Mouse (Mus musculus): ENCODE results near the gene Klk1b27. TPM values are rescaled to one million over a fixed set of nuclear protein-coding genes. Genes with fewer than 3 reads are reported as not detected.
"Not testable (repeated sequence)": the region's sequence is repeated elsewhere in the genome, so short reads cannot be mapped to it uniquely, and the experiment has no call there.

The Klk1b27 gene
- polyA plus RNA-seq (2011; ENCODE audit: insufficient read depth, insufficient read length, low replicate concordance, missing spikeins): not detected in 2 replicates

- H3K4me3 ChIP-seq (replicated peaks; ENCODE audit: control insufficient read depth, low read depth, low read length); H3K27ac ChIP-seq (ENCODE audit: control insufficient read depth, insufficient read depth, low read depth, low read length, poor library complexity); H3K4me1 ChIP-seq (ENCODE audit: control insufficient read depth, insufficient read depth, low read length): not testable (repeated sequence)
- WGBS: 61% methylated on average over 3 of the region's 3 CpGs
Observed at GRCm38 (mm10) chr7:44051990-44052389, at the start of gene Klk1b27. Gene Klk1b27 (plus strand): TSS chr7:44052290.

GRCm38 (mm10) chr7:44004847-44005246 lies 47.2 kb upstream of the Klk1b27 start:
- no peak for TF ChIP-seq CTCF (IDR thresholded peaks at IDR 0.05; ENCODE audit: control insufficient read depth, insufficient read depth, low read length)
- no peak for TF ChIP-seq POLR2A (IDR thresholded peaks at IDR 0.05; ENCODE audit: borderline replicate concordance, control insufficient read depth, low read depth, low read length)
- Histone ChIP-seq H3K4me1 (ENCODE audit: control insufficient read depth, insufficient read depth, low read length) (no peaks in the 10 kb centered on the region), H3K27ac (ENCODE audit: control insufficient read depth, insufficient read depth, low read depth, low read length, poor library complexity) (no peak overlapping the region), H3K4me3 (replicated peaks; ENCODE audit: control insufficient read depth, low read depth, low read length) (no peak overlapping the region)

GRCm38 (mm10) chr7:44011868-44012267 lies 40.2 kb upstream of the Klk1b27 start, which contains the start of gene Klk1b26:
Gene Klk1b26 (plus strand): TSS chr7:44012168.
- not testable (repeated sequence) for H3K4me3 ChIP-seq (replicated peaks; ENCODE audit: control insufficient read depth, low read depth, low read length); H3K4me1 ChIP-seq (ENCODE audit: control insufficient read depth, insufficient read depth, low read length); H3K27ac ChIP-seq (ENCODE audit: control insufficient read depth, insufficient read depth, low read depth, low read length, poor library complexity)

- WGBS: 77% methylated on average over 6 of the region's 6 CpGs
- H3K27ac ChIP-seq (ENCODE audit: control insufficient read depth, insufficient read depth, low read depth, low read length, poor library complexity); H3K4me1 ChIP-seq (ENCODE audit: control insufficient read depth, insufficient read depth, low read length); H3K4me3 ChIP-seq (replicated peaks; ENCODE audit: control insufficient read depth, low read depth, low read length): not testable (repeated sequence)
Observed at GRCm38 (mm10) chr7:44014666-44015065, 37.4 kb upstream of the Klk1b27 start.

GRCm38 (mm10) chr7:44015071-44015470 lies 37.0 kb upstream of the Klk1b27 start:
- Histone ChIP-seq H3K4me3 (replicated peaks; ENCODE audit: control insufficient read depth, low read depth, low read length) (no peak overlapping the region), H3K27ac (ENCODE audit: control insufficient read depth, insufficient read depth, low read depth, low read length, poor library complexity) (no peak overlapping the region), H3K4me1 (ENCODE audit: control insufficient read depth, insufficient read depth, low read length) (no peaks in the 10 kb centered on the region)
- no peak for TF ChIP-seq POLR2A (IDR thresholded peaks at IDR 0.05; ENCODE audit: borderline replicate concordance, control insufficient read depth, low read depth, low read length)
- no peak for TF ChIP-seq CTCF (IDR thresholded peaks at IDR 0.05; ENCODE audit: control insufficient read depth, insufficient read depth, low read length)
- 78% methylated on average over 5 of the region's 5 CpGs for WGBS

- no peak overlapping the region for H3K27ac ChIP-seq (ENCODE audit: control insufficient read depth, insufficient read depth, low read depth, low read length, poor library complexity)
- WGBS: 63% methylated on average over 2 of the region's 2 CpGs
- TF ChIP-seq CTCF (IDR thresholded peaks at IDR 0.05; ENCODE audit: control insufficient read depth, insufficient read depth, low read length): no peak
- no peak for TF ChIP-seq POLR2A (IDR thresholded peaks at IDR 0.05; ENCODE audit: borderline replicate concordance, control insufficient read depth, low read depth, low read length)
- no peak overlapping the region for H3K4me3 ChIP-seq (replicated peaks; ENCODE audit: control insufficient read depth, low read depth, low read length)
- no peaks in the 10 kb centered on the region; the same call in 1 of the 2 replicates for H3K4me1 ChIP-seq (ENCODE audit: control insufficient read depth, insufficient read depth, low read length)
Observed at GRCm38 (mm10) chr7:44072117-44072516, 20.0 kb downstream of the Klk1b27 start.

GRCm38 (mm10) chr7:44077703-44078102 lies 25.6 kb downstream of the Klk1b27 start:
- Histone ChIP-seq H3K4me3 (replicated peaks; ENCODE audit: control insufficient read depth, low read depth, low read length) (no peak overlapping the region), H3K27ac (ENCODE audit: control insufficient read depth, insufficient read depth, low read depth, low read length, poor library complexity) (no peak overlapping the region), H3K4me1 (ENCODE audit: control insufficient read depth, insufficient read depth, low read length) (no peaks in the 10 kb centered on the region)
- TF ChIP-seq CTCF (IDR thresholded peaks at IDR 0.05; ENCODE audit: control insufficient read depth, insufficient read depth, low read length) (no peak), POLR2A (IDR thresholded peaks at IDR 0.05; ENCODE audit: borderline replicate concordance, control insufficient read depth, low read depth, low read length) (no peak)
- 18% methylated on average over 1 of the region's 1 CpGs for WGBS

GRCm38 (mm10) chr7:44096111-44096510 lies 44.0 kb downstream of the Klk1b27 start:
- Histone ChIP-seq H3K4me1 (ENCODE audit: control insufficient read depth, insufficient read depth, low read length) (no peaks in the 10 kb centered on the region), H3K4me3 (replicated peaks; ENCODE audit: control insufficient read depth, low read depth, low read length) (no peak overlapping the region), H3K27ac (ENCODE audit: control insufficient read depth, insufficient read depth, low read depth, low read length, poor library complexity) (no peak overlapping the region)
- 63% methylated on average over 1 of the region's 1 CpGs for WGBS
- no peak for TF ChIP-seq POLR2A (IDR thresholded peaks at IDR 0.05; ENCODE audit: borderline replicate concordance, control insufficient read depth, low read depth, low read length)
- no peak for TF ChIP-seq CTCF (IDR thresholded peaks at IDR 0.05; ENCODE audit: control insufficient read depth, insufficient read depth, low read length)

GRCm38 (mm10) chr7:44102028-44102427 lies 49.9 kb downstream of the Klk1b27 start, which contains the start of gene Klk1b21:
Gene Klk1b21 (plus strand): TSS chr7:44102328.
- not testable (repeated sequence) for H3K4me3 ChIP-seq (replicated peaks; ENCODE audit: control insufficient read depth, low read depth, low read length); H3K27ac ChIP-seq (ENCODE audit: control insufficient read depth, insufficient read depth, low read depth, low read length, poor library complexity); H3K4me1 ChIP-seq (ENCODE audit: control insufficient read depth, insufficient read depth, low read length)
- WGBS: 81% methylated on average over 3 of the region's 3 CpGs

Other genes starting within 250 kb of the Klk1b27 start
- not detected in 2 replicates for gene Klk7, start 241.0 kb upstream of the Klk1b27 start, polyA plus RNA-seq (2011; ENCODE audit: insufficient read depth, insufficient read length, low replicate concordance, missing spikeins)
- gene Klk6, start 227.8 kb upstream of the Klk1b27 start, polyA plus RNA-seq (2011; ENCODE audit: insufficient read depth, insufficient read length, low replicate concordance, missing spikeins): not detected in 2 replicates
- not detected in 2 replicates for gene Klk5, start 210.3 kb upstream of the Klk1b27 start, polyA plus RNA-seq (2011; ENCODE audit: insufficient read depth, insufficient read length, low replicate concordance, missing spikeins)
- not detected in 2 replicates for gene Klk4, start 171.1 kb upstream of the Klk1b27 start, polyA plus RNA-seq (2011; ENCODE audit: insufficient read depth, insufficient read length, low replicate concordance, missing spikeins)
- not detected in 2 replicates for gene Klk15, start 118.5 kb upstream of the Klk1b27 start, polyA plus RNA-seq (2011; ENCODE audit: insufficient read depth, insufficient read length, low replicate concordance, missing spikeins)
- not detected in 2 replicates for gene Klk1b8, start 101.6 kb upstream of the Klk1b27 start, polyA plus RNA-seq (2011; ENCODE audit: insufficient read depth, insufficient read length, low replicate concordance, missing spikeins)
- gene Klk1b1, start 85.5 kb upstream of the Klk1b27 start, polyA plus RNA-seq (2011; ENCODE audit: insufficient read depth, insufficient read length, low replicate concordance, missing spikeins): not detected in 2 replicates
- gene Klk1b9, start 76.2 kb upstream of the Klk1b27 start, polyA plus RNA-seq (2011; ENCODE audit: insufficient read depth, insufficient read length, low replicate concordance, missing spikeins): not detected in 2 replicates
- not detected in 2 replicates for gene Klk1b11, start 56.4 kb upstream of the Klk1b27 start, polyA plus RNA-seq (2011; ENCODE audit: insufficient read depth, insufficient read length, low replicate concordance, missing spikeins)
- not detected in 2 replicates for gene Klk1b26, start 40.1 kb upstream of the Klk1b27 start, polyA plus RNA-seq (2011; ENCODE audit: insufficient read depth, insufficient read length, low replicate concordance, missing spikeins)
- not detected in 2 replicates for gene Klk1b21, start 50.0 kb downstream of the Klk1b27 start, polyA plus RNA-seq (2011; ENCODE audit: insufficient read depth, insufficient read length, low replicate concordance, missing spikeins)
- gene Klk1b22, start 60.4 kb downstream of the Klk1b27 start, polyA plus RNA-seq (2011; ENCODE audit: insufficient read depth, insufficient read length, low replicate concordance, missing spikeins): not detected in 2 replicates
- not detected in 2 replicates for gene Klk1b16, start 84.5 kb downstream of the Klk1b27 start, polyA plus RNA-seq (2011; ENCODE audit: insufficient read depth, insufficient read length, low replicate concordance, missing spikeins)
- gene Klk1b24, start 135.9 kb downstream of the Klk1b27 start, polyA plus RNA-seq (2011; ENCODE audit: insufficient read depth, insufficient read length, low replicate concordance, missing spikeins): not detected in 2 replicates
- not detected in 2 replicates for gene Klk1b3, start 145.9 kb downstream of the Klk1b27 start, polyA plus RNA-seq (2011; ENCODE audit: insufficient read depth, insufficient read length, low replicate concordance, missing spikeins)
- not detected in 2 replicates for gene Klk1b4, start 155.1 kb downstream of the Klk1b27 start, polyA plus RNA-seq (2011; ENCODE audit: insufficient read depth, insufficient read length, low replicate concordance, missing spikeins)
- gene Klk1b5, start 163.7 kb downstream of the Klk1b27 start, polyA plus RNA-seq (2011; ENCODE audit: insufficient read depth, insufficient read length, low replicate concordance, missing spikeins): not detected in 2 replicates
- 2.4 and 17.2 TPM in 2 replicates for gene Klk1, start 173.1 kb downstream of the Klk1b27 start, polyA plus RNA-seq (2011; ENCODE audit: insufficient read depth, insufficient read length, low replicate concordance, missing spikeins)
- gene Gm36864, start 183.9 kb downstream of the Klk1b27 start, polyA plus RNA-seq (2011; ENCODE audit: insufficient read depth, insufficient read length, low replicate concordance, missing spikeins): not detected in 2 replicates
- gene 1700028J19Rik, start 194.4 kb downstream of the Klk1b27 start, polyA plus RNA-seq (2011; ENCODE audit: insufficient read depth, insufficient read length, low replicate concordance, missing spikeins): 2.0 TPM in 1 of 2 replicates, not detected in the other
- gene 2410002F23Rik, start 194.4 kb downstream of the Klk1b27 start, polyA plus RNA-seq (2011; ENCODE audit: insufficient read depth, insufficient read length, low replicate concordance, missing spikeins): 45.1 and 74.8 TPM in 2 replicates
- gene Acp4, start 205.1 kb downstream of the Klk1b27 start, polyA plus RNA-seq (2011; ENCODE audit: insufficient read depth, insufficient read length, low replicate concordance, missing spikeins): not detected in 2 replicates
- gene Gm15517, start 209.2 kb downstream of the Klk1b27 start, polyA plus RNA-seq (2011; ENCODE audit: insufficient read depth, insufficient read length, low replicate concordance, missing spikeins): not detected in 2 replicates